Mouse (Mus musculus): ENCODE measurements around the gene Ptpru.

- TF ChIP-seq EP300 (IDR thresholded peaks at IDR 0.05; ENCODE audit: low read depth), result no peak
- no peak for TF ChIP-seq CTCF (IDR thresholded peaks at IDR 0.05; ENCODE audit: low read depth)
Measured at GRCm38 (mm10) chr4:131849986-131850638, 12.0 kb upstream of the Ptpru start.
